Mouse (Mus musculus): ENCODE results near the gene Pcolce.

GRCm38 (mm10) chr5:137629306-137629721 is 15.7 kb upstream of the Pcolce start:
- TF ChIP-seq POLR2A (IDR thresholded peaks at IDR 0.05; ENCODE audit: extremely low read depth, insufficient read depth, low read length): no peak
- TF ChIP-seq CTCF (IDR thresholded peaks at IDR 0.05; ENCODE audit: low read depth, low read length): no peak
